Mouse (Mus musculus) kidney, adult 11 months (tissue): ENCODE measurements around the gene Eef1b2.

Source experiments
- DNase-seq: peaks from one replicate; pipeline ENCODE4 v3.0.0; 2022

Gene Eef1b2

GRCm38 (mm10) chr1:63195848-63196512, 19.4 kb downstream of the Eef1b2 start:
- no peak for DNase-seq

GRCm38 (mm10) chr1:63199387-63199786, 22.8 kb downstream of the Eef1b2 start:
- DNase-seq: no peak

GRCm38 (mm10) chr1:63200322-63200721, 23.7 kb downstream of the Eef1b2 start:
- no peak for DNase-seq

GRCm38 (mm10) chr1:63201672-63202071, 25.0 kb downstream of the Eef1b2 start:
- no peak for DNase-seq

- DNase-seq: no peak
Observed at GRCm38 (mm10) chr1:63203471-63203870, 26.8 kb downstream of the Eef1b2 start.

- no peak for DNase-seq
Observed at GRCm38 (mm10) chr1:63203950-63204659, 27.5 kb downstream of the Eef1b2 start.

GRCm38 (mm10) chr1:63204660-63205394, 28.2 kb downstream of the Eef1b2 start:
- DNase-seq: no peak

GRCm38 (mm10) chr1:63207607-63208006, 31.0 kb downstream of the Eef1b2 start:
- no peak for DNase-seq

GRCm38 (mm10) chr1:63209861-63210529, 33.4 kb downstream of the Eef1b2 start:
- DNase-seq: no peak

GRCm38 (mm10) chr1:63213478-63214270, 37.0 kb downstream of the Eef1b2 start:
- no peak for DNase-seq

- DNase-seq: no peak
Observed at GRCm38 (mm10) chr1:63214271-63214558, 37.6 kb downstream of the Eef1b2 start, which contains the start of gene Gpr1. TSS of gene Gpr1 (minus strand) at chr1:63214543.

- DNase-seq: no peak
Observed at GRCm38 (mm10) chr1:63214631-63215030, 38.0 kb downstream of the Eef1b2 start.

- no peak for DNase-seq
Observed at GRCm38 (mm10) chr1:63219277-63219676, 42.7 kb downstream of the Eef1b2 start.

- no peak for DNase-seq
Observed at GRCm38 (mm10) chr1:63225009-63225408, 48.4 kb downstream of the Eef1b2 start.

- DNase-seq: no peak
Observed at GRCm38 (mm10) chr1:63225890-63226289, 49.3 kb downstream of the Eef1b2 start.

- DNase-seq: no peak
Observed at GRCm38 (mm10) chr1:63227241-63227640, 50.6 kb downstream of the Eef1b2 start.
